Mouse (Mus musculus) G1E (cell line): ENCODE results near the gene Slc16a9. TPM values are rescaled to one million over a fixed set of nuclear protein-coding genes. Genes with fewer than 3 reads are reported as not detected.
"Not testable (repeated sequence)": the region's sequence is repeated elsewhere in the genome, so short reads cannot be mapped to it uniquely, and the experiment has no call there.

Experiments used
- ATAC-seq: 2 replicates; pipeline ENCODE4 v1.8.0; 2016; ENCODE audit warnings: mild to moderate bottlenecking; ENCODE audit not compliant: insufficient number of reproducible peaks, poor library complexity, low FRiP score, severe bottlenecking; ENCODE audit errors: extremely low read depth
- DNase-seq: peaks from one replicate; pipeline ENCODE4 v3.0.0; 2012; ENCODE audit warnings: low spot score
- H3K27me3 ChIP-seq: 2 replicates; pipeline ENCODE4 v1.6.1; 2012; ENCODE audit warnings: mild to moderate bottlenecking, low read length, inconsistent platforms; ENCODE audit not compliant: insufficient read depth
- H3K36me3 ChIP-seq: replicated peaks from 2 replicates; pipeline ENCODE3; 2012; ENCODE audit warnings: mild to moderate bottlenecking, inconsistent platforms
- H3K4me1 ChIP-seq: 2 replicates; pipeline ENCODE4 v1.6.1; 2012; ENCODE audit warnings: low read depth, low read length, inconsistent platforms, mixed read lengths; ENCODE audit not compliant: insufficient read depth
- H3K4me3 ChIP-seq: 2 replicates; pipeline ENCODE4 v1.5.1; 2012; ENCODE audit warnings: low read depth, mild to moderate bottlenecking, inconsistent platforms, low read length, moderate library complexity, mixed read lengths
- H3K9me3 ChIP-seq: replicated peaks from 2 replicates; pipeline ENCODE4 v1.6.1; 2012; ENCODE audit warnings: inconsistent platforms
- CTCF ChIP-seq: IDR thresholded peaks from 2 replicates; pipeline ENCODE4 v1.5.1; 2012; ENCODE audit warnings: low read depth, low read length, inconsistent platforms, mixed read lengths
- GATA1 ChIP-seq: IDR thresholded peaks from 2 replicates; pipeline ENCODE4 v1.6.1; 2012; ENCODE audit warnings: borderline replicate concordance, low read length, inconsistent platforms, mixed read lengths
- GATA2 ChIP-seq: IDR thresholded peaks from 2 replicates; pipeline ENCODE4 v1.6.1; 2012; ENCODE audit warnings: low read depth, low read length, inconsistent platforms, borderline replicate concordance
- POLR2AphosphoS5 ChIP-seq: IDR thresholded peaks from 2 replicates; pipeline ENCODE4 v1.6.1; 2012; ENCODE audit warnings: low read depth, low read length, inconsistent platforms; ENCODE audit not compliant: insufficient replicate concordance
- TAL1 ChIP-seq: conservative IDR thresholded peaks from 2 replicates; pipeline ENCODE4 v1.6.1; 2012; ENCODE audit warnings: low read depth, low read length, inconsistent platforms, mixed read lengths
- polyA plus RNA-seq: library from polyadenylated mRNA; stranded (reverse); fragments of >175 nt; gene quantifications from 2 replicates; pipeline ENCODE4 v1.2.3, GENCODE M21; 2012
- total RNA-seq, 2 experiments: library from RNA; stranded (forward) in 1 of 2; stranded (reverse) in 1 of 2; fragments of 200-1000 nt in 1 of 2; fragments of >200 nt in 1 of 2; fragmentation: Nextera tagmentation in 1 of 2; gene quantifications; 2 replicates each; pipeline ENCODE4 v1.2.3; 2014 to 2017

Slc16a9 gene
- total and polyA plus RNA-seq, 3 experiments, result 0.11 TPM; not detected in 2

DNA sequence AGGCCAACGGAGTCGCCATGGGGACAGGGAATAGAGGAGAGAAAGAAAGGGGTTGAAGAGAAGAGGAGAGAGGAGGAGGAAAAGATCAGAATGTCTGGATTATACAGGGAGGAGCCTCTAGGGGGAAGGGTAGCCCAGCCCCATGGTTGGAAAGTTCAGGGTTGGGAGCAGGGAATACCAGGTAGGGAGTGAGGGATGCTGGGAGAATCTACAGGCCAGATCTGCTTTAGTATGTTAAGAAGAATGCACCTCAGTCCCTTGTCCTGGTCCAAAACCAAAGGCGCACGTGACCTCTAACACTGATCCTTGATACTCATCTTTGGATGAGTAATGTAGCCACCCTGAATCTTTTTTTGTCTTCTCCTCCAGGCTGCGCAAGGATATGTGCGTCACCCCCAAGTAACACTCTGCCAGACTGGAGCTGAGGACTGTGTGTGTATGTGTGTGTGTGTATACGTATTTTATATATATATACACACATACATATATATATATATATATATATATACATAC lies 45.9 kb upstream of the Slc16a9 start:
- Histone ChIP-seq H3K4me1 (no peaks in the 10 kb centered on the region), H3K27me3 (no peaks in the 10 kb centered on the region), H3K9me3 (no peaks in the 10 kb centered on the region), H3K36me3 (peaks cover 8% of the 10 kb centered on the region), H3K4me3 (no peak overlapping the region)
- TF ChIP-seq GATA1 (no peak), TAL1 (no peak)
- ATAC-seq, result no peak
- DNase-seq, result no peak

DNA sequence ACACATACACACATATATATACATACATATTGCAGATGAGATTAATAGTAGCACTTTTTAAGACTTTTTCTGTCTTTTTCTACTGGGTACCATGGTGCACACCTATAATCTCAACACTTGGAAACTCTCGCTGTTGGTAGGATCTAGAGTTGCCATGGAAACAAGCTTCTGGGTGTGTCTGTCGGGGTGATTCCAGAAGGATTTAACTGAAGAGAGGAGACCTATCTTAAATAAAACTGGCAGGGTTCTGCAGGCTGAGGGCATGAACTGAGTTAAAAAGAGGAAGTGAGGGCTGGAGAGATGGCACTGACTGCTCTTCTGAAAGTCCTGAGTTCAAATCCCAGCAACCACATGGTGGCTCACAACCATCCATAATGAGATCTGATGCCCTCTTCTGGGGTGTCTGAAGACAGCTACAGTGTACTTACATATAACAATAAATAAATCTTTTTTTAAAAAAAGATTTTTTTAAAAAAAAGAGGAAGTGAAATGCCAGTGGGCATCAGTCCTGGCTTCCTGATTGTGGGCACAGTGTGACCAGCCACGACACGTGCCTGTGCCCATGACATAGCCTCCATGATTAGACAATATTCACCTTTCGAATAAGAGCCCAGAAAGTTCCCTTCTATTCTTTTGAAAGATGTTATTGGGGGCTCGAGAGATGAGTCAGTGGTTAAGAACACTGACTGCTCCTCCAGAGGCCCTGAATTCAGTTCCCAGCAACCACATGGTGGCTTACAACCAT lies 45.3 kb upstream of the Slc16a9 start:
- ATAC-seq, result no peak

DNA sequence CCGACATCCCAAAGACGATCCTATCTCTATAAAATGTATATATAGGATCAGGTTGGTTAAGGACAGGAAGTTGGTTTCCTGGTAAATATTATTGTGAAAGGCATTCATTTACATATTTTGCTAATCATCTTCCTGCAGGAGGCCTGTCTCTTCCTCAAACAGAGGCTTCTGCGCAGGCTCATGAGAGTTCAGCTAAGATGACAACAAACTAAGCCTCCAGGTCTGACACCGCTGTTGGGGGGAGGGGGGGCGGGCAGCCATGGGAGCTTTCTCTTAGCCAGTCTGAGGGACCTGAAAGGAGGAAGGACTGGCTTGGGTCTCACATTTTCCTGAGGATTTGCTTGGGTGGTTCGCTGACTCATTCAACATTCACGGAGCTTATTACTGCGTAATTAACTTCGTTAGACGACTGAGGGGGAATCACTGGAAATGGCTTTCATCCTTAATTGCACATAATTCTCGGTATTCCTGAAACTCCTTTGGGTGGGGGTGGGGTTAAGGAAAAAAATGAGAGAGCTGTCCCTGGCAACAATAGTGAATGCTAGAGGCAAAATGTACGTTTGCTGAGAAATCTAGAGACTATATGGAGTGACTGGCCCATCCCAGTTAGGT lies 43.9 kb upstream of the Slc16a9 start:
- no peak for DNase-seq
- no peaks in the 10 kb centered on the region for H3K27me3 ChIP-seq
- no peak for ATAC-seq
- H3K9me3 ChIP-seq, result 0 out of 2 replicates have a peak, but pooled peaks cover 3% of the 10 kb centered on the region
- H3K4me1 ChIP-seq, result no peaks in the 10 kb centered on the region
- TF ChIP-seq GATA1 (no peak), CTCF (no peak), TAL1 (no peak), GATA2 (no peak), POLR2AphosphoS5 (no peak)
- H3K4me3 ChIP-seq, result no peak overlapping the region
- no peaks in the 10 kb centered on the region for H3K36me3 ChIP-seq

More for the DNA sequence above, 45.3 kb upstream of the Slc16a9 start:
- H3K9me3 ChIP-seq, result no peaks in the 10 kb centered on the region
- H3K36me3 ChIP-seq, result peaks cover 2% of the 10 kb centered on the region
- H3K4me1 ChIP-seq, result no peaks in the 10 kb centered on the region
- no peak for TF ChIP-seq GATA2
- no peak for TF ChIP-seq GATA1
- no peak for TF ChIP-seq TAL1
- TF ChIP-seq CTCF, result no peak
- TF ChIP-seq POLR2AphosphoS5, result no peak
- no peaks in the 10 kb centered on the region for H3K27me3 ChIP-seq
- DNase-seq, result no peak
- H3K4me3 ChIP-seq, result no peak overlapping the region

DNA sequence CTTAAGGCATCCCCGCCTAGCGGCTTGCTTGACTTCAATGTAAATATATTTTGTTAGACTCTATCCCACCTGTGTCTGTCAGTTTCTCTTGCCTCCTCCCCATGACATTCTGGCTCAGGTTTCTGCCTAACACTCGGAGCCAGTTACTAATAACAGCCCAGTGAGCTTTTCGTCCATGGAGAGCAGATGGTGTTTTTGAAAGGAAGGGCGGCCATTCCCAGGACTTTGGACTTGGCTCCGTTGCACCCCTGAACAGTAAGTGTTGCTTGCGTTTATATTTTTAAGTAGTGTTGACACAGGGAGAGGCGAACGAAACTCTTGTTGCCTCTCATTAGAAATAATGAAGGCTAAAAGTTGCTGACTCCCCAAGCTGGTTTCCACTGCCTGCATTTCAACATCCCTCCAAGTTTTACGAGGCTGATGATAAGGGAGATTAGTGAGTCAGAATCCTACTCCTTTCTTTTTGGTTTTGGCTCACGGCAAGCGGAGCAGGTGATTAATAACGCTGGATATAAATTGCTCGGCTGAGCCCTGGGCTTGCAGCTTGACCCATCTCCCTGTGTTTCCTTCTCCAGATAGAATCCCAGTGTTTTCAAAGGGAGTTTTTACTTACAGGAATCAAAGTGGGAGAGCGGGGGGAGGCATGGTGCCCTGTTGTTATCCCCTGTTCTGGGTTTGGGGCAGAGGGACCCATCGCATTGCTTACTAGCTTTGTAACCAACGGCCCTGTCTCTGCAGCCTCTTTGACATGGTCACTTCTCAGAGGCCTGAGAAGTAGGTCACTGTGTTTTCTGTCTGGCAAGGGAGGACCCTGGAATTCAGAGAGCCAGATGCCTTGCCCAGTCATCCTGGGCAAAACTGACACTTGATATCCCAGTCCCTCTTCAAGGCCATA lies 40.1 kb upstream of the Slc16a9 start, which contains the start of gene Mrln:
Gene Mrln, plus strand, starts transcription at position 160 of the 895 bp plus-strand sequence.
- DNase-seq (no peak), ATAC-seq (no peak)
- Histone ChIP-seq H3K27me3 (no peaks in the 10 kb centered on the region), H3K4me1 (no peaks in the 10 kb centered on the region), H3K4me3 (no peak within 1 kb of the TSS), H3K9me3 (peaks cover 14% of the 10 kb centered on the region), H3K36me3 (no peaks in the 10 kb centered on the region)
- TF ChIP-seq GATA1, result no peak

DNA sequence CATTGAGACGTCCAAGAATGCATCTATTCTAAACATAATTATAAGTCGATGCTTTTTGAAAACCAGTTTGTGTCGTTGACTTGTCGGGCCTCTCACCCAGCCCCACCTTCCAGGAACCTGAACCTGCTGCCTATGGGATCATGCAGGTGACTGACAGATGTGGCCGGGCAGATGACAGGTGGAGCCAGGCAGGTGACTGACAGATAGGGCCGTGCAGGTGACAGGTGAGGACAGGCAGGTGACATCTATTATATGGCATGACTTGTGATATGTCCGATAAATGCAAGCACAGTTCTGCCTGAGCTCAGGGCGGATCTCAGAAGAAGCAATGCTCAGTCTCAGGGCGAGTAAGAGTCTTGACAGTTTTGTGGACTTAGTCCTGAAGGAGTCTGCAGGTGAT lies 33.6 kb upstream of the Slc16a9 start:
- ATAC-seq (no peak), DNase-seq (no peak)
- H3K4me3 ChIP-seq, result no peak overlapping the region
- H3K9me3 ChIP-seq, result peaks cover 26% of the 10 kb centered on the region
- no peaks in the 10 kb centered on the region for H3K4me1 ChIP-seq
- H3K36me3 ChIP-seq, result no peaks in the 10 kb centered on the region
- no peaks in the 10 kb centered on the region for H3K27me3 ChIP-seq
- TF ChIP-seq CTCF (no peak), TAL1 (no peak), GATA1 (no peak), GATA2 (no peak), POLR2AphosphoS5 (no peak)

DNA sequence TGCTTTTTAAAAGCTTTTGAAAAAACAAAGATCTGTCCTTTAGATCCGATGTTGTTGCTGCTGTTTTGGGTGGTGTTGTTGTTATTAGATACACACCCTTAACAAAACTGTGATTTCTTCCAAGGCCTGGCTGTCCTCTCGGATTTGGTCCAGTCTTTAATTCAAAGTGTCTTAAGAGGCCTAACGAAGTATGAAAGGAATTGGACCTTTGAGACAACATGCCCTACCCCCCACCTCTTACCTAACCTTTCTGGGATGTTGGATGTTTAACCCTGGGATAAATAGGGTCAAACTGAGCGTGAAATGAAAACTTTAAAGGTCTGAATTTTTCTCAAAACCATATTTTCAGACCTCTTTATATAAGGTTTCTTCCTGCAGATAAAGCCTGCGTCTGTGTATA lies 23.9 kb upstream of the Slc16a9 start:
- ATAC-seq (no peak), DNase-seq (no peak)
- TF ChIP-seq GATA1 (no peak), CTCF (no peak), GATA2 (no peak), TAL1 (no peak), POLR2AphosphoS5 (no peak)
- Histone ChIP-seq H3K4me1 (no peaks in the 10 kb centered on the region), H3K9me3 (peaks cover 24% of the 10 kb centered on the region), H3K36me3 (no peaks in the 10 kb centered on the region), H3K4me3 (no peak overlapping the region), H3K27me3 (no peaks in the 10 kb centered on the region)

DNA sequence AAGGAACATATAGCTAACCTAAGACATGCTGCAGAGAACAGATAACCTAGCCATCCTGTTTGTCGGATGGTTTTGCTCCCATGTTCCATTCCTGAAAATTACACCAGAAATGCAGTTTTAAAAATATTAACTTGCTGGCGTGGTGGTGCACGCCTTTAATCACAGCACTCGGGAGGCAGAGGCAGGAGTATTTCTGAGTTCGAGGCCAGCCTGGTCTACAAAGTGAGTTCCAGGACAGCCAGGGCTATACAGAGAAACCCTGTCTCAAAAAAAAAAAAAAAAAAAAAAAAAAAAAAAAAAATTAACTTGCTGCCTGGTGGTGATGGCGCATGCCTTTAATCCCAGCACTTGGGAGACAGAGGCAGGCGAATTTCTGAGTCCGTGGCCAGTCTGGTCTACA lies 22.7 kb upstream of the Slc16a9 start:
- H3K9me3 ChIP-seq, result peaks cover 20% of the 10 kb centered on the region
- H3K36me3 ChIP-seq, H3K27me3 ChIP-seq, ATAC-seq, DNase-seq, H3K4me3 ChIP-seq, H3K4me1 ChIP-seq: not testable (repeated sequence)
